Mouse (Mus musculus): ENCODE results near the gene Prm2. TPM values are rescaled to one million over a fixed set of nuclear protein-coding genes. Genes with fewer than 3 reads are reported as not detected.
A peak's percentile ranks its signal among the peaks of the same experiment; 100 is the strongest.

The Prm2 gene
- polyA plus RNA-seq, 1 experiment from 2014 or later: not detected

DNA sequence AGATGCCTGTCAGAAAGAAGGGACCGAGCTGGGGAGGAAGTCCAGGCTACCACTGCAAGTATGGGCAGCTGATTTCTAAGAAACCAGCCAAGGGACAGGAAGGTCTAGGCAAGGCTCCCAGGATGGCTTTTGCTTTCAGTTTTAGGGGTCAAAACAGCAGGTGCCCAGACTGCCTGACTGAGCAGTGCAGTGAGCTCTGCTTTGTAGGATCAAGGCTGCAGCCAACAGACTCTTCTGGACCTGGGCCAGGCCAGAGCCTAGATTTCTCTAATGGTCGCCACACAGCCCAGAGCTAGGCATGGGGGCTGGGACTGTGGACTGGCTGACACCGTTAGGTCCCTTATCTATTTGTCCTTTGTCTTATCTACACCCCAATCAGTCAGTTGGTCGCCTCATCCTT lies 21.2 kb downstream of the Prm2 start:
- 80% methylated on average over 4 of the region's 4 CpGs for WGBS
- no peak for DNase-seq (ENCODE audit: low spot score)

DNA sequence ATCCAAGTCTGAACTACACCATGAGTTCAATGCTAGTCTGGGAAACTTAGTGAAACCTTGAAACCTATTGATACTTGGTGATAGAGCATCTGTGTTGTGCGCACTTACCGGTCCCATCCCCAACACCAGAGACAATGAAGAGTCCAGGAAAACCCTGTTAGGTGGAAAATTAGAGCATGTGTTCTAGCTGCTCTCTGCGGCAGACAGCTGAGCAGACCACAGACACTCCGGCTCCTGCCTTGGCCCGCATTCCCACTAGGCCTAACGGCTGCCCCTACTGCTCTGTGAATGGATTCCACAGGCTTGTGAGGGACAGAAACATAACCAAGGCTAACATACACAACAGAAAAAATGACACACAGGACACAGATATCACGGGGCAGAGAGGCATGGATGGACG lies 22.4 kb downstream of the Prm2 start:
- no peaks in the 10 kb centered on the region for H3K9me3 ChIP-seq (ENCODE audit: control insufficient read depth, low read length)
- no peak overlapping the region for H3K4me3 ChIP-seq (ENCODE audit: low read depth, low read length)
- H3K9ac ChIP-seq (ENCODE audit: low read length): no peak overlapping the region
- H3K36me3 ChIP-seq (ENCODE audit: control insufficient read depth, insufficient read depth, low read length): no peaks in the 10 kb centered on the region
- DNase-seq (ENCODE audit: low spot score) (no peak), ATAC-seq (replicated peaks; ENCODE audit: low FRiP score) (no peak)
- no peaks in the 10 kb centered on the region for H3K27me3 ChIP-seq (ENCODE audit: control insufficient read depth, insufficient read depth, low read length)
- no peaks in the 10 kb centered on the region for H3K4me1 ChIP-seq (replicated peaks; ENCODE audit: control insufficient read depth, insufficient read depth, low read length)
- H3K27ac ChIP-seq (ENCODE audit: low read depth, low read length): no peak overlapping the region
- no peak overlapping the region for H3K4me2 ChIP-seq (ENCODE audit: low read depth, low read length, severe bottlenecking)
- 89% methylated on average over 8 of the region's 8 CpGs for WGBS

More for the DNA sequence above, 21.2 kb downstream of the Prm2 start:
- H3K4me2 ChIP-seq (ENCODE audit: low read depth, low read length, severe bottlenecking): no peak overlapping the region
- H3K9me3 ChIP-seq (ENCODE audit: control insufficient read depth, low read length): no peaks in the 10 kb centered on the region
- H3K27me3 ChIP-seq (ENCODE audit: control insufficient read depth, insufficient read depth, low read length): no peaks in the 10 kb centered on the region
- no peak overlapping the region for H3K9ac ChIP-seq (ENCODE audit: low read length)
- H3K36me3 ChIP-seq (ENCODE audit: control insufficient read depth, insufficient read depth, low read length): no peaks in the 10 kb centered on the region
- no peaks in the 10 kb centered on the region for H3K4me1 ChIP-seq (replicated peaks; ENCODE audit: control insufficient read depth, insufficient read depth, low read length)
- H3K27ac ChIP-seq (ENCODE audit: low read depth, low read length): no peak overlapping the region
- ATAC-seq (replicated peaks; ENCODE audit: low FRiP score): no peak
- no peak overlapping the region for H3K4me3 ChIP-seq (ENCODE audit: low read depth, low read length)

- H3K27me3 ChIP-seq (ENCODE audit: control insufficient read depth, insufficient read depth, low read length): no peaks in the 10 kb centered on the region
- 68% methylated on average over 19 of the region's 19 CpGs for WGBS
- no peaks in the 10 kb centered on the region for H3K9me3 ChIP-seq (ENCODE audit: control insufficient read depth, low read length)
- DNase-seq (ENCODE audit: low spot score) (no peak), ATAC-seq (replicated peaks; ENCODE audit: low FRiP score) (no peak)
- H3K9ac ChIP-seq (ENCODE audit: low read length): no peak overlapping the region
- H3K27ac ChIP-seq (ENCODE audit: low read depth, low read length): no peak overlapping the region
- no peak overlapping the region for H3K4me3 ChIP-seq (ENCODE audit: low read depth, low read length)
- no peaks in the 10 kb centered on the region for H3K4me1 ChIP-seq (replicated peaks; ENCODE audit: control insufficient read depth, insufficient read depth, low read length)
- H3K4me2 ChIP-seq (ENCODE audit: low read depth, low read length, severe bottlenecking): no peak overlapping the region
- H3K36me3 ChIP-seq (ENCODE audit: control insufficient read depth, insufficient read depth, low read length): no peaks in the 10 kb centered on the region
Measured at GRCm38 (mm10) chr16:10771769-10772510, 24.0 kb downstream of the Prm2 start.

DNA sequence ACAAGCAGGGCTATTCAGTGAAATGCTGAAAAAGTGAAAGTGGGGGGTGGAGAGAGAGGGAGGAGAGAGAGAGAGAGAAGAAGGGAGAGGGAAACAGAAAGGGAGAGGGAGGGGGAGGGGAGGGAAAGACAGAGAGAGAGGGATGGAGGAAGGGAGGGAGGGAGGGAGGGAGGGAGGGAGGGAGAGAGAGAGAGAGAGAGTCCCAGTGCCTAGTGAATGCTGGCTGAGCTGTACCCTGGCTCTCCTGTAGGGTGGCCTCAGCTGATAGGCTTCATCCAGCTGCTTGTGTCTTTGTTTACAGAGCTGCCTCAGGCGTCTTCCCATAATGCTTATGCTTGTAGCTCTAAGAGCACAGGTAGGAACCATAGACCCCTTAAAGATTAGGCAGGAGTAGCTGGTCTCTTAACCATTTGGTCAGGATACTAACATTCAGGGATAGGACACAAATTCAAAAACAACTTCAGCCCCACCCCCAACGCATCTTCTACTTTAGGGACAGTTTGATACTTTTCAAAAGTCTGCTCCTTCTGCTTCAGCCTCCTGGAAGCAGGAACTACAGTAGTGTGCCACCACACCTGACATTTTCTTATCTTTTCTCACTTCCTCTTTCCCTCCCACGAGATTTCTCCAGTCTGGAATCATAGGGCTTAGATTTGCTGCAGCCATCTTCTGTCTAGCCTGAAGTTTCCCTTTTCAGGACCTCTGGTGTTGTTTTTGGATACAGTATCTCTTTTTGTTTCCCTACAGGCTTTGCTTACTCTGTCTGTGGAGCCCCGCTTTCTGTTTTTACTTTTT lies 25.2 kb downstream of the Prm2 start:
- Histone ChIP-seq H3K4me2 (ENCODE audit: low read depth, low read length, severe bottlenecking) (no peak overlapping the region), H3K9ac (ENCODE audit: low read length) (no peak overlapping the region), H3K4me3 (ENCODE audit: low read depth, low read length) (no peak overlapping the region), H3K36me3 (ENCODE audit: control insufficient read depth, insufficient read depth, low read length) (no peaks in the 10 kb centered on the region), H3K27me3 (ENCODE audit: control insufficient read depth, insufficient read depth, low read length) (no peaks in the 10 kb centered on the region), H3K9me3 (ENCODE audit: control insufficient read depth, low read length) (no peaks in the 10 kb centered on the region), H3K27ac (ENCODE audit: low read depth, low read length) (no peak overlapping the region), H3K4me1 (replicated peaks; ENCODE audit: control insufficient read depth, insufficient read depth, low read length) (no peaks in the 10 kb centered on the region)
- no peak for DNase-seq (ENCODE audit: low spot score)
- ATAC-seq (replicated peaks; ENCODE audit: low FRiP score): no peak
- whole genome bisulfite sequencing: 61% methylated on average over 4 of the region's 4 CpGs

DNA sequence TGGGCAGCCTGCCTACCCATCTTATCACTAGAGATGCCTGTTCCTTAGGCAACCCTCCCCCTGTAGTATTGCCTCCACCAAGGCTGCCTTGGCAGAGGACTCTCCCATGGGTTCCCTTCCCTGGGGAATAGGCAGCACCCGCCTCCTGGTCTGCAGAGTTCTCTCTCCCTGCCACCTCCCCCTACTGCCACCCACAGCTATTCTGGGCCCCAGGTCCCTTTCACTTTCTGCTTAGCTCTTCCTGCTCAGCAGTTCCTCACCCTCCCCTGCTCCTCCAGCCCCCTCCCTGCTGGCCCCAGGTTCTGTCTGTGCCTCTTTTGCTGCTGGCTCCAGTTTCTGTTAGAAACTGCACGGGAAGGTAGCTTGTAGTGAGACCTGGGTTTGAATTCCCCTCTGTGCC lies 26.3 kb downstream of the Prm2 start:
- no peak overlapping the region for H3K9ac ChIP-seq (ENCODE audit: low read length)
- H3K4me1 ChIP-seq (replicated peaks; ENCODE audit: control insufficient read depth, insufficient read depth, low read length): no peaks in the 10 kb centered on the region
- H3K36me3 ChIP-seq (ENCODE audit: control insufficient read depth, insufficient read depth, low read length): no peaks in the 10 kb centered on the region
- H3K27me3 ChIP-seq (ENCODE audit: control insufficient read depth, insufficient read depth, low read length): no peaks in the 10 kb centered on the region
- H3K4me3 ChIP-seq (ENCODE audit: low read depth, low read length): no peak overlapping the region
- ATAC-seq (replicated peaks; ENCODE audit: low FRiP score) (no peak), DNase-seq (ENCODE audit: low spot score) (no peak)
- no peak overlapping the region for H3K4me2 ChIP-seq (ENCODE audit: low read depth, low read length, severe bottlenecking)
- H3K27ac ChIP-seq (ENCODE audit: low read depth, low read length): no peak overlapping the region
- 43% methylated on average over 2 of the region's 2 CpGs for WGBS
- H3K9me3 ChIP-seq (ENCODE audit: control insufficient read depth, low read length): no peaks in the 10 kb centered on the region

- no peaks in the 10 kb centered on the region for H3K9me3 ChIP-seq (ENCODE audit: control insufficient read depth, low read length)
- DNase-seq (ENCODE audit: low spot score) (no peak), ATAC-seq (replicated peaks; ENCODE audit: low FRiP score) (no peak)
- H3K27ac ChIP-seq (ENCODE audit: low read depth, low read length): no peak overlapping the region
- H3K36me3 ChIP-seq (ENCODE audit: control insufficient read depth, insufficient read depth, low read length): no peaks in the 10 kb centered on the region
- H3K4me2 ChIP-seq (ENCODE audit: low read depth, low read length, severe bottlenecking): no peak overlapping the region
- WGBS: 67% methylated on average over 9 of the region's 9 CpGs
- no peak overlapping the region for H3K9ac ChIP-seq (ENCODE audit: low read length)
- H3K4me3 ChIP-seq (ENCODE audit: low read depth, low read length): no peak overlapping the region
- no peaks in the 10 kb centered on the region for H3K4me1 ChIP-seq (replicated peaks; ENCODE audit: control insufficient read depth, insufficient read depth, low read length)
- H3K27me3 ChIP-seq (ENCODE audit: control insufficient read depth, insufficient read depth, low read length): no peaks in the 10 kb centered on the region
Measured at GRCm38 (mm10) chr16:10768821-10769220, 27.1 kb downstream of the Prm2 start.

DNA sequence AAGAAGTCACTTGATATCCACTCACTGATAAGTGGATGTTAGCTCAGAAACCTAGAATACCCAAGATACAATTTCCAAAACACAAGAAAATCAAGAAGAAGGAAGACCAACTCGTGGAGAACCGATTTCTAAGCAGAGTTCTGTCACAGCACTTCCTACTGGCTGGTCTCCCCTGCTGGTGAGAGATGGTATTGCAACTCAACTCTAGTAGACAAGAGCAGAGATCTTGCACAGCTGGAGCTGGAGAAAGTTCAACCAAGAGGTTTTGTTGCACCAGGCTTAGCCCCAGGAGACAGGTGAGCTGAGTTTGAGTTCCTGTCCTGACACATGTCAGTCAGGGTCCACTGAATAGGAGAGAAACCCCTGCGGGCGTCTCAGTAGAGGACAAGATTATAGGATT lies 28.8 kb downstream of the Prm2 start:
- H3K4me2 ChIP-seq (ENCODE audit: low read depth, low read length, severe bottlenecking): no peak overlapping the region
- no peak for ATAC-seq (replicated peaks; ENCODE audit: low FRiP score)
- H3K9ac ChIP-seq (ENCODE audit: low read length): no peak overlapping the region
- no peak overlapping the region for H3K27ac ChIP-seq (ENCODE audit: low read depth, low read length)
- peak; percentile 65 for DNase-seq (ENCODE audit: low spot score)
- H3K36me3 ChIP-seq (ENCODE audit: control insufficient read depth, insufficient read depth, low read length): no peaks in the 10 kb centered on the region
- H3K9me3 ChIP-seq (ENCODE audit: control insufficient read depth, low read length): no peaks in the 10 kb centered on the region
- no peaks in the 10 kb centered on the region for H3K27me3 ChIP-seq (ENCODE audit: control insufficient read depth, insufficient read depth, low read length)
- no peak overlapping the region for H3K4me3 ChIP-seq (ENCODE audit: low read depth, low read length)
- no peaks in the 10 kb centered on the region for H3K4me1 ChIP-seq (replicated peaks; ENCODE audit: control insufficient read depth, insufficient read depth, low read length)
- WGBS: 56% methylated on average over 4 of the region's 4 CpGs

DNA sequence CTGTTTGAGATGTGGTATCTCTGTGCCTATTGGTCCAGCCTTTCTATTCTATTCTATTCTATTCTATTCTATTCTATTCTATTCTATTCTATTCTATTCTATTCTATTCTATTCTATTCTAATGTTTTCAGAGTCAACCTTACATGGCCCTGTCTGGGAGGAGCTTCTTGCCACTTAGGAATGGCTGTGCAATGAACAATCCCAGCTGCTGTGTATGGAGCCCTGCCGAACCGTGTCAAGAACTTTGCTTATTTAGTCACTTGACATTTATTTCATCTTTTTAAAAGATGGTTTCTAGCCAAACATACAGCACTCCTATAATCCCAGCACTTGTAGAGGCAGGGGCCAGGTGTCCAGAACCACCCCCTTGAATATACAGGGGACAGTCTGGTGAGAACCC lies 31.6 kb downstream of the Prm2 start:
- WGBS: 84% methylated on average over 2 of the region's 2 CpGs

More for the DNA sequence above, 31.6 kb downstream of the Prm2 start:
- DNase-seq (ENCODE audit: low spot score): no peak
- H3K4me1 ChIP-seq (replicated peaks; ENCODE audit: control insufficient read depth, insufficient read depth, low read length): no peaks in the 10 kb centered on the region
- no peaks in the 10 kb centered on the region for H3K27me3 ChIP-seq (ENCODE audit: control insufficient read depth, insufficient read depth, low read length)
- ATAC-seq (replicated peaks; ENCODE audit: low FRiP score): no peak
- H3K4me2 ChIP-seq (ENCODE audit: low read depth, low read length, severe bottlenecking): no peak overlapping the region
- H3K36me3 ChIP-seq (ENCODE audit: control insufficient read depth, insufficient read depth, low read length): no peaks in the 10 kb centered on the region
- no peak overlapping the region for H3K27ac ChIP-seq (ENCODE audit: low read depth, low read length)
- no peak overlapping the region for H3K9ac ChIP-seq (ENCODE audit: low read length)
- H3K9me3 ChIP-seq (ENCODE audit: control insufficient read depth, low read length): no peaks in the 10 kb centered on the region
- no peak overlapping the region for H3K4me3 ChIP-seq (ENCODE audit: low read depth, low read length)

Data from forebrain, embryonic 11.5 days (tissue).